Mouse (Mus musculus) embryonic facial prominence, embryonic 10.5 days (tissue): ENCODE data around the gene Zbtb20. TPM values are rescaled to one million over a fixed set of nuclear protein-coding genes. Genes with fewer than 3 reads are reported as not detected.

Experiments
- DNase-seq: peaks from one replicate; pipeline ENCODE4 v3.0.0-alpha.2; 2017; ENCODE audit warnings: low spot score
- H3K27ac ChIP-seq: fragments of 300-500 bp; sonication (generic); replicated peaks from 2 replicates; pipeline ENCODE4 v1.5.1; 2016; ENCODE audit warnings: mild to moderate bottlenecking
- H3K27me3 ChIP-seq: fragments of 300-500 bp; sonication (generic); replicated peaks from 2 replicates; pipeline ENCODE4 v1.6.1; 2016; ENCODE audit warnings: low read depth, mild to moderate bottlenecking; ENCODE audit not compliant: poor library complexity, severe bottlenecking
- H3K36me3 ChIP-seq: fragments of 300-500 bp; sonication (generic); replicated peaks from 2 replicates; pipeline ENCODE4 v1.6.1; 2016; ENCODE audit warnings: mild to moderate bottlenecking, moderate library complexity
- H3K4me1 ChIP-seq: fragments of 300-500 bp; sonication (generic); 2 replicates; pipeline ENCODE4 v1.6.1; 2016
- H3K4me3 ChIP-seq: fragments of 300-500 bp; sonication (generic); 2 replicates; pipeline ENCODE4 v1.5.1; 2016; ENCODE audit warnings: mild to moderate bottlenecking, moderate library complexity
- H3K9me3 ChIP-seq: fragments of 300-500 bp; sonication (generic); 2 replicates; pipeline ENCODE4 v1.6.1; 2016; ENCODE audit warnings: mild to moderate bottlenecking
- WGBS: fragments of 180-500 bp; shearing (Covaris S2); methylation state at CpG from one replicate; pipeline ENCODE4 v1.1.7; 2016; 5-methylcytosine and 5-hydroxymethylcytosine counted together
- polyA plus RNA-seq: library from polyadenylated mRNA; unstranded; fragments of >200 nt; fragmentation: Nextera tagmentation; extraction: Ambion mirVana; gene quantifications from 2 replicates; pipeline ENCODE4 v1.2.1, GENCODE M21; 2016

Gene Zbtb20
- polyA plus RNA-seq, 1 experiment from 2014 or later = 20.1 TPM

DNA sequence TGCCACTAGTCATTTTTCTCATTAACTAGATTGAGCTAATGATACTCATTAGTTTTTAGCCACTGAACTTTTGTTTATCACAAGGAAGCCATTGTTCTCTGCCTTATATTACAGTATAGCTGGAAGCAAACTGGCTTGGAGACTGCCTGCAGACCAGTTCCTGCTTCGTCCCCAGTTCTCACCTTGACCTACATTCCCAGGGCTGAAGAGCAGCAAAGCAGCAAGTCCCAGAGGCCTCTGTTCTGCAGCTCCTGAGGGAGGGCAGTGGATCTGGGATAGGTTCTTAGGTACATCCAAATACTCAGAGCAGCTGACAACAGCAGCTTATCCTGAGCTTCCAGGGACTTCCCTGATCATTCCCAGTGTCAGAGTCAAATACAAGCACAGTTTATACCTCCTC lies 652.6 kb downstream of the Zbtb20 start:
- H3K27ac ChIP-seq = no peak overlapping the region
- H3K9me3 ChIP-seq = no peaks in the 10 kb centered on the region
- no peak for DNase-seq
- H3K27me3 ChIP-seq = no peaks in the 10 kb centered on the region
- WGBS = 43% methylated on average over 1 of the region's 1 CpGs
- H3K4me1 ChIP-seq = no peaks in the 10 kb centered on the region
- H3K4me3 ChIP-seq = no peak overlapping the region
- no peaks in the 10 kb centered on the region for H3K36me3 ChIP-seq

DNA sequence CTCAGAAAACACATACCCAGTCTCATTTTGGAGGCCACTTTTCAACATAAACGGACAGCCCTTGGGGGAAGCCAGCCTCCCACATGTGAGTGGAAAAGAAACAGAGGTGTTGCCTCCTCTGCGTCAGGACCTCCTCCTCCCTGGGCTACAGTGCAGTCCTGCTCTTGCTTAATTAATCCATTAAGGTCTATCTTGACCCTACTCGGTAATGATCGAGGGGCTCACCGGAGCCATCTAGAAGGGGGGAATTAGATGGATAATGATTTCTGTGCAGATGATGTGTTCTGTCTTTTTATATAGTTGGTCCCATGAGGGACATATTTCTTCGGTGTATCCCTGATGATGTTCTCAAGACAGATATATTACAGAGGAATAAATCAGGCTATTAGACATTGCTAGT lies 655.6 kb downstream of the Zbtb20 start:
- H3K36me3 ChIP-seq = no peaks in the 10 kb centered on the region
- no peak overlapping the region for H3K27ac ChIP-seq
- DNase-seq = no peak
- 90% methylated on average over 6 of the region's 6 CpGs for WGBS
- H3K4me3 ChIP-seq = no peak overlapping the region
- H3K4me1 ChIP-seq = no peaks in the 10 kb centered on the region
- H3K27me3 ChIP-seq = no peaks in the 10 kb centered on the region
- H3K9me3 ChIP-seq = no peaks in the 10 kb centered on the region

DNA sequence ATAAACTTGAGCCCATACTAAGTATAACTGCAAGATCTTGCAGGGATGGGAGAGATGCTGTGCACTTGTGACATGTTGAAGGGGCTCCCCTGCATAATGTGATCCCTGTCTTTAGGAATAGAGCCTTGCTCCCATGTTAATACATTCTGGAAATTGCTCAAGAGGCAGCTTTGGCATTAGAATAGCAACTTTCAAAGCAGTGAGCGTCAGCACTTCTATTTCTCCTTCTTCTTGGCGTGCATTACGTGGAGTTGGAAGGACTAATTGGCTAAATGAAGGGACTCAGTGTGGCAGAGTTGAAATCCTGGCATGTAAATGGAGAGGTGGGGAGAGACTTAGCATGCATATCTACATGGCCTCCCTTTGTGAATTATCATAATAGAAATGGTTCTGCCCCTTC lies 658.4 kb downstream of the Zbtb20 start:
- no peaks in the 10 kb centered on the region for H3K9me3 ChIP-seq
- H3K27ac ChIP-seq = no peak overlapping the region
- no peaks in the 10 kb centered on the region for H3K36me3 ChIP-seq
- no peaks in the 10 kb centered on the region for H3K27me3 ChIP-seq
- no peaks in the 10 kb centered on the region for H3K4me1 ChIP-seq
- H3K4me3 ChIP-seq = no peak overlapping the region
- no peak for DNase-seq
- WGBS = 87% methylated on average over 3 of the region's 3 CpGs

DNA sequence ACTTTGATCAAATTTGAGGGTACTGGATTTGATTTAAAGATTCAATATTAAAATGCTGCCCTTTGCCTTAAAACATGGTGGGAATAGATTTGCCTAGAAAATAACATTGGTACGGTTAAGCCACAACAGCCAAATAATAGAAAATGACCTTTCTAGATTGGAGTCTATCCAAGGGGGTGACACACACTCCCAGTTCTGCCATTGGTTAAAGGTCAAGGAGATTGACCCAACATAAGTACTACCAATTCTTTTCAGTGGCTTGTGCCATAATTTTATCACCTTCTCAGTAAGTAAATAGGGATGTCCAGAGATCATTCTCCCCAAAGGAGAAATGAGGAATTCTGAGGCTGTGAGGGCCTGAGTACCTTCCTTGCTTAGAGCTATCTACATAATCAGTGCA lies 660.2 kb downstream of the Zbtb20 start:
- Histone ChIP-seq H3K36me3 (no peaks in the 10 kb centered on the region), H3K4me1 (no peaks in the 10 kb centered on the region), H3K9me3 (no peaks in the 10 kb centered on the region), H3K4me3 (no peak overlapping the region), H3K27me3 (no peaks in the 10 kb centered on the region), H3K27ac (no peak overlapping the region)
- DNase-seq = no peak
- 90% methylated on average over 1 of the region's 1 CpGs for WGBS

DNA sequence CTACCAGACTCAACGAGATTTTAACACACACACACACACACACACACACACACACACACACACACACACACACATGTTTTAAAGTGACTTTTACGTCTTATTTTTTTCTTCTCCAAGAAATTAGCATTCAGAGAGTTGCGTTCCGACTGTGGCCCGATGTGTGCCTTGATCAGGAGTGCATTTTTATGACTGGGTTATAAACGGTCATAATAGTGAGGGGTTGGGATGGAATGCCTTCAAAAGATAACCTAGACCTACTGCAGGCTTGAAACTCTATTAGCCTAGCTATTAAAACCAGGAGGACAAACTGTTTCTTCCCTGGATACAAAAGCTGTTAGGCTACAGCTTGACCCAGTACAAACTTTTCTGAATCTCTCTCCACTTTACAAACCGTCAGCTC lies 661.5 kb downstream of the Zbtb20 start:
- WGBS = 88% methylated on average over 7 of the region's 7 CpGs
- no peaks in the 10 kb centered on the region for H3K4me1 ChIP-seq
- no peaks in the 10 kb centered on the region for H3K27me3 ChIP-seq
- no peaks in the 10 kb centered on the region for H3K9me3 ChIP-seq
- no peak overlapping the region for H3K27ac ChIP-seq
- no peak for DNase-seq
- no peaks in the 10 kb centered on the region for H3K36me3 ChIP-seq
- H3K4me3 ChIP-seq = no peak overlapping the region

GRCm38 (mm10) chr16:43539659-43540096 lies 664.0 kb downstream of the Zbtb20 start:
- H3K9me3 ChIP-seq = no peaks in the 10 kb centered on the region
- H3K36me3 ChIP-seq = no peaks in the 10 kb centered on the region
- H3K4me1 ChIP-seq = no peaks in the 10 kb centered on the region
- 87% methylated on average over 12 of the region's 12 CpGs for WGBS
- no peak overlapping the region for H3K4me3 ChIP-seq
- no peak for DNase-seq
- no peak overlapping the region for H3K27ac ChIP-seq
- no peaks in the 10 kb centered on the region for H3K27me3 ChIP-seq

DNA sequence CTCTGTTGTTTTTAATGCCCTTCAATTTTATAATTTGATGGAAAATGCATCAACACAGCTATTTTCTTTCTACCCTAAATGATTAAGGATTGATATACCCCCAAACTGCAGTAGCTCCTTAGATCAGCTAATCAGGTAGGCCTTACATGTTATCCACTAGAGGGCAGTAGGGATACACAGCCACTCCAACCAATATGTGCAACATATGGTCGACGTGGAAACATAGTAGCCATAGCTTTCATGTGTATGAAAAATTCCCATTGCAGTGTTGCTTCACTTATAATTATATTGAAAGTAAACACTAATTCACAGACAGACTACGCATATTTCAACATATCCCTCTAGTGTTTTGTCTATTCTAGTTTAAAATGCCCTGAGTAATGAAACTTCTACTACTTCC lies 664.4 kb downstream of the Zbtb20 start:
- Histone ChIP-seq H3K27me3 (no peaks in the 10 kb centered on the region), H3K4me1 (no peaks in the 10 kb centered on the region), H3K36me3 (no peaks in the 10 kb centered on the region), H3K4me3 (no peak overlapping the region), H3K27ac (no peak overlapping the region), H3K9me3 (no peaks in the 10 kb centered on the region)
- WGBS = 33% methylated on average over 3 of the region's 3 CpGs
- no peak for DNase-seq

DNA sequence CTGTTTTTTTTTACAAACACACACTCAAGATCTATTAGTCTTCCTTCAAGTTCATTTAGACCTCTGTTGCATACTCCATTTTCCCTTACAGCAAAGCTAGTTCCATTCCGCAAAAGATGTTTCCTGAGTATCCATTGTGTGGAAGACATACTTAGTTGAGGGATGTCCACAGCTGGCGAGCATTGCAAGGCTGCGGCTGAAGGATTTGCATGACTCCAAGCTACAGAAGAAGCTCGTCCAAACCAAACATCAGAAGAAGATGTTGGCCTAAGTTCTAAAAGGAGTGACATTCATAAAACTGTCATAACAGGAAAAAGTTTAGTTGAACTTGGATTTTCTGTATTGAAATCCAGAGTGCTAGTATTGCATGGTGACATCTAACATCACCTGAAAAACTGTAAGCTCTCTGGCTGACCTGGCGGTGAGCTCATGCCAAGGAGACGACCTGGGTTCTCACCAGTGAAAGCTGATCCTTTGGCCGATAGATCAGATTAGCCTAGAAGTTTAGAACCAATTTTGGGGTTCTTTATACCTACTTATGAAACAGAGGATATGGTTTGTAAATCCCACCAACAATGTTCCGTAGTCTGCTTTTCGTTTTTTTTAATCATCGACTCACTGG lies 665.0 kb downstream of the Zbtb20 start:
- Histone ChIP-seq H3K4me3 (no peak overlapping the region), H3K27me3 (no peaks in the 10 kb centered on the region), H3K36me3 (no peaks in the 10 kb centered on the region), H3K9me3 (no peaks in the 10 kb centered on the region), H3K4me1 (no peaks in the 10 kb centered on the region), H3K27ac (no peak overlapping the region)
- DNase-seq = no peak
- whole genome bisulfite sequencing = 91% methylated on average over 10 of the region's 10 CpGs

DNA sequence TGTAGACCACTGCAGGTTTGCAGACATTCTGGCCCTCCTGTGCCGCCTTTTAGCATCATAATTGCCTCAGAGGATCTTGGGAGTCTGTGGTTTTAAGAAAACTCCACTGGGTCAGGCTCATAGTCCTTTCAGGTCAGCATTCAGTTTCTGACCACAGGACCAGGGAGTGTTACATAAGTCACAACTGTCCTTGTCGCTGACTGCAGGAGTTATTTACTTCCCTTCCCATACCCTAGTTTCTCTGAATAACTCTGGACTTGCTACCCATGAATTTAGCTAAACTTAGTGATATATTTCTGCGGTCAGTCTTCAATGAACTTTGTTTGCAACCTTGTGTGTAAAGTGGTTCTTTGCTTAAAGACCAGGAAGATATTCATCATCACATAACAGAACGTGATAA lies 669.6 kb downstream of the Zbtb20 start:
- no peak overlapping the region for H3K27ac ChIP-seq
- no peak overlapping the region for H3K4me3 ChIP-seq
- no peaks in the 10 kb centered on the region for H3K36me3 ChIP-seq
- WGBS = 94% methylated on average over 4 of the region's 4 CpGs
- H3K4me1 ChIP-seq = peaks cover 39% of the 10 kb centered on the region
- no peaks in the 10 kb centered on the region for H3K27me3 ChIP-seq
- no peak for DNase-seq
- H3K9me3 ChIP-seq = no peaks in the 10 kb centered on the region

GRCm38 (mm10) chr16:43547323-43548180 lies 671.9 kb downstream of the Zbtb20 start:
- H3K4me1 ChIP-seq = peaks cover 39% of the 10 kb centered on the region
- 0 out of 2 replicates have a peak overlapping the region, but pooled peaks have one; percentile 12 for H3K4me3 ChIP-seq
- DNase-seq = peak; percentile 14
- H3K27ac ChIP-seq = peak overlapping the region; percentile 69
- H3K27me3 ChIP-seq = no peaks in the 10 kb centered on the region
- H3K36me3 ChIP-seq = no peaks in the 10 kb centered on the region
- no peaks in the 10 kb centered on the region for H3K9me3 ChIP-seq
- WGBS = 42% methylated on average over 19 of the region's 19 CpGs

- H3K4me1 ChIP-seq = peaks cover 39% of the 10 kb centered on the region
- H3K27me3 ChIP-seq = no peaks in the 10 kb centered on the region
- 78% methylated on average over 5 of the region's 5 CpGs for WGBS
- no peak overlapping the region for H3K4me3 ChIP-seq
- no peaks in the 10 kb centered on the region for H3K36me3 ChIP-seq
- H3K9me3 ChIP-seq = no peaks in the 10 kb centered on the region
- H3K27ac ChIP-seq = 0 out of 2 replicates have a peak overlapping the region, but pooled peaks have one; percentile 69
- no peak for DNase-seq
These were observed 673.1 kb downstream of the Zbtb20 start for GRCm38 (mm10) chr16:43548774-43549173.

DNA sequence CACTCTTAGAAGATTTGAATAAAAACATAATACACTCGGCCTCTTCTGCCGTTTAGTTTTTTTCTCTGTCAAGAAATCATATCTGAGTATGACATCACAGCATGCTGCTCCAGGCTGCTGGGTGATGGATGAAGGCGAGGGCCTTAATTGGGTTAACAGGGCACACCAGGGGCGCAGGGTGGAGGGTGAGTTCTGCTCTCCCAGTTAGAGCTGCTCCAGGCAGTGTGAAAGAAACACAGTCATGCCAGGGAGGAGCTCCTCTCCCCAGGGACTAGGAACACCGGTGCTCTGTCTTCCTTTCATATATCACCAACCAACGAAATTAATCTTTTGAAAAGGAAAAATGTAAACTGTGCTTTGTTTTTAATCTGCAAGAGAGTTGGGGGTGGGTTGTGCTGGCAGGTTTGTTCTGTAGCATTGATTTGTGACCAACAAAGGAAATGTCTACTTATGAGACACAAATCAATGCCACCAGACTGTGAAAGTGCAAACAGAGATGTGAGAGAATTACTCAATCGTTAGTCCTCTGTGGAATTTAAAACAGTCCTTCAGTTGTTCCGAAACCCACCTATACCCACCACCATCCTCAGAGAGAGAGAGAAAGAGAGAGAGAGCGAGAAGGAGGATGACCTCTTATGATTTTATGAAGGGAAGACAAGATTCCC lies 673.9 kb downstream of the Zbtb20 start:
- peaks cover 39% of the 10 kb centered on the region for H3K4me1 ChIP-seq
- H3K27ac ChIP-seq = no peak overlapping the region
- 58% methylated on average over 9 of the region's 9 CpGs for WGBS
- H3K9me3 ChIP-seq = no peaks in the 10 kb centered on the region
- no peaks in the 10 kb centered on the region for H3K36me3 ChIP-seq
- H3K4me3 ChIP-seq = no peak overlapping the region
- DNase-seq = no peak
- no peaks in the 10 kb centered on the region for H3K27me3 ChIP-seq
